Mouse (Mus musculus) ES-E14 (cell line): ENCODE measurements around the gene Dlx2.

ENCODE experiments used
- CHD2 ChIP-seq: IDR thresholded peaks from 2 replicates; pipeline ENCODE4 v1.6.1; 2014; ENCODE audit warnings: mild to moderate bottlenecking, low read depth, low read length, inconsistent platforms
- HCFC1 ChIP-seq: IDR thresholded peaks from 2 replicates; pipeline ENCODE4 v1.6.1; 2012; ENCODE audit warnings: low read length, inconsistent platforms, borderline replicate concordance; ENCODE audit not compliant: insufficient read depth
- MAFK ChIP-seq: IDR thresholded peaks from 2 replicates; pipeline ENCODE4 v1.6.1; 2014; ENCODE audit warnings: mild to moderate bottlenecking, low read depth, low read length, inconsistent platforms; ENCODE audit not compliant: insufficient read depth
- ZC3H11A ChIP-seq: IDR thresholded peaks from 2 replicates; pipeline ENCODE4 v1.6.1; 2012; ENCODE audit warnings: low read depth, mild to moderate bottlenecking, inconsistent platforms, low read length, borderline replicate concordance
- ZNF384 ChIP-seq: IDR thresholded peaks from 2 replicates; pipeline ENCODE4 v1.6.1; 2012; ENCODE audit warnings: low read depth, low read length, inconsistent platforms

DNA sequence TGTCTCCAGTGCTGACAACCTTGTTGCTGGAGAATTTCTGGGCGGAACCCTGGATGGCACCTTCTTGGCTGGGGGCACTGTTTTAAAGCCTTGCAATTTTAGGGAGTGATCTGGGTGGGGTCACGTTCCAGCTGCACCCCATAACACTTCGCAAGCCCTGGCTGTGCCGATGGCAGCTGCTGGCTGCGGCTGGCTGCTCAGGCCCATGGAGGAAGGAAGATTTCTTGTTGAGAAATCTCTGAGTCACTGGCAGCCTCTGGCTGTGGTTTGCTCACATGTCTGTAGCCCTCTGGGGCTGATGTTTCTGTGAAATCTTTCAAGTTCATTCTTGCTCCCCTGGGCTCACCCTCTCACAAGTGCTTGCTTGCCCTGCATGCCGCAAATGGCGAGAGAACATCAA is 47.9 kb upstream of the Dlx2 start:
- TF ChIP-seq MAFK (no peak), HCFC1 (no peak), CHD2 (no peak), ZC3H11A (no peak), ZNF384 (no peak)
